Mouse (Mus musculus): ENCODE measurements around the gene Ddx20. TPM values are rescaled to one million over a fixed set of nuclear protein-coding genes. Genes with fewer than 3 reads are reported as not detected.
"Not testable (repeated sequence)": the region's sequence is repeated elsewhere in the genome, so short reads cannot be mapped to it uniquely, and the experiment has no call there.

Gene Ddx20
- polyA plus RNA-seq, 1 experiment from 2014 or later: 43.3 TPM

DNA sequence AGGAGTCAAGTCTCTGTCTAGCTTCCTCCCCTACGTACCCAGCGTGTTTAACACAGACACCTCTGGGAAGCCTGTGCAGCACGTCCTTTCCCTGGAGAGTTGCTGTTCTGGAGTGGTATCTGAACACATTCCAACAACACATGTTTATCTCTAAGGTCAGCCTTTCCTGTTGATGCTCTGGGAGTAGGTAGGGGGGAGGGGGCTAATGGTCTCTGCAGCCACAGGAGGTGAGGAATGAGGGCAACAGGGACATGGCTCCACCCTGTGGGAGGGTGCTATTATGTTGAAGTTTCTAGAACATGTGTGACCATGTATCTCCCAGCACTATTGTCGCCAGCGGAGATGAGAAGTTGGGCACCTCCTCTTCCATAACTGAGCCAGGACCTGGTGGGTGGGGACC lies 14.0 kb upstream of the Ddx20 start:
- no peaks in the 10 kb centered on the region for H3K36me3 ChIP-seq (ENCODE audit: control insufficient read depth, insufficient read depth, low read length)
- no peak overlapping the region for H3K4me2 ChIP-seq (ENCODE audit: low read depth)
- no peak overlapping the region for H3K9ac ChIP-seq (ENCODE audit: low read length)
- DNase-seq (ENCODE audit: low spot score) (no peak), ATAC-seq (ENCODE audit: insufficient read depth, low FRiP score, low TSS enrichment) (no peak)
- H3K9me3 ChIP-seq (ENCODE audit: control insufficient read depth, low read length): no peaks in the 10 kb centered on the region
- peaks cover 12% of the 10 kb centered on the region for H3K27me3 ChIP-seq (ENCODE audit: control insufficient read depth, insufficient read depth, low read length)
- H3K4me3 ChIP-seq (ENCODE audit: low read depth, low read length): no peak overlapping the region
- H3K4me1 ChIP-seq (ENCODE audit: control insufficient read depth, insufficient read depth, low read length): peaks cover 3% of the 10 kb centered on the region; the same call in 1 of the 2 replicates
- 63% methylated on average over 5 of the region's 5 CpGs for WGBS
- H3K27ac ChIP-seq (ENCODE audit: low read depth, low read length): no peak overlapping the region

GRCm38 (mm10) chr3:105700786-105701185 lies 13.4 kb upstream of the Ddx20 start:
- 50% methylated on average over 1 of the region's 1 CpGs for WGBS
- H3K4me2 ChIP-seq (ENCODE audit: low read depth); H3K9me3 ChIP-seq (ENCODE audit: control insufficient read depth, low read length); H3K4me1 ChIP-seq (ENCODE audit: control insufficient read depth, insufficient read depth, low read length); H3K9ac ChIP-seq (ENCODE audit: low read length); DNase-seq (ENCODE audit: low spot score); ATAC-seq (ENCODE audit: insufficient read depth, low FRiP score, low TSS enrichment); H3K27me3 ChIP-seq (ENCODE audit: control insufficient read depth, insufficient read depth, low read length); H3K27ac ChIP-seq (ENCODE audit: low read depth, low read length); H3K4me3 ChIP-seq (ENCODE audit: low read depth, low read length); H3K36me3 ChIP-seq (ENCODE audit: control insufficient read depth, insufficient read depth, low read length): not testable (repeated sequence)

- no peak for ATAC-seq (ENCODE audit: insufficient read depth, low FRiP score, low TSS enrichment)
- WGBS: 56% methylated on average over 3 of the region's 3 CpGs
- Histone ChIP-seq H3K4me3 (ENCODE audit: low read depth, low read length) (no peak overlapping the region), H3K27ac (ENCODE audit: low read depth, low read length) (no peak overlapping the region), H3K4me1 (ENCODE audit: control insufficient read depth, insufficient read depth, low read length) (0 out of 2 replicates have a peak, but pooled peaks cover 3% of the 10 kb centered on the region), H3K4me2 (ENCODE audit: low read depth) (no peak overlapping the region), H3K36me3 (ENCODE audit: control insufficient read depth, insufficient read depth, low read length) (no peaks in the 10 kb centered on the region), H3K9ac (ENCODE audit: low read length) (no peak overlapping the region), H3K27me3 (ENCODE audit: control insufficient read depth, insufficient read depth, low read length) (no peaks in the 10 kb centered on the region), H3K9me3 (ENCODE audit: control insufficient read depth, low read length) (no peaks in the 10 kb centered on the region)
- DNase-seq (ENCODE audit: low spot score): no peak
These were observed 12.0 kb upstream of the Ddx20 start for GRCm38 (mm10) chr3:105699241-105699933.

- Histone ChIP-seq H3K9ac (ENCODE audit: low read length) (no peak overlapping the region), H3K4me1 (ENCODE audit: control insufficient read depth, insufficient read depth, low read length) (0 out of 2 replicates have a peak, but pooled peaks cover 3% of the 10 kb centered on the region), H3K36me3 (ENCODE audit: control insufficient read depth, insufficient read depth, low read length) (no peaks in the 10 kb centered on the region), H3K4me2 (ENCODE audit: low read depth) (no peak overlapping the region), H3K27ac (ENCODE audit: low read depth, low read length) (no peak overlapping the region), H3K9me3 (ENCODE audit: control insufficient read depth, low read length) (no peaks in the 10 kb centered on the region), H3K27me3 (ENCODE audit: control insufficient read depth, insufficient read depth, low read length) (no peaks in the 10 kb centered on the region), H3K4me3 (ENCODE audit: low read depth, low read length) (no peak overlapping the region)
- DNase-seq (ENCODE audit: low spot score) (no peak), ATAC-seq (ENCODE audit: insufficient read depth, low FRiP score, low TSS enrichment) (no peak)
- WGBS: 87% methylated on average over 1 of the region's 1 CpGs
These were observed 10.9 kb upstream of the Ddx20 start for GRCm38 (mm10) chr3:105698311-105698710.

GRCm38 (mm10) chr3:105697148-105697441 lies 9.7 kb upstream of the Ddx20 start:
- no peak overlapping the region for H3K4me2 ChIP-seq (ENCODE audit: low read depth)

DNA sequence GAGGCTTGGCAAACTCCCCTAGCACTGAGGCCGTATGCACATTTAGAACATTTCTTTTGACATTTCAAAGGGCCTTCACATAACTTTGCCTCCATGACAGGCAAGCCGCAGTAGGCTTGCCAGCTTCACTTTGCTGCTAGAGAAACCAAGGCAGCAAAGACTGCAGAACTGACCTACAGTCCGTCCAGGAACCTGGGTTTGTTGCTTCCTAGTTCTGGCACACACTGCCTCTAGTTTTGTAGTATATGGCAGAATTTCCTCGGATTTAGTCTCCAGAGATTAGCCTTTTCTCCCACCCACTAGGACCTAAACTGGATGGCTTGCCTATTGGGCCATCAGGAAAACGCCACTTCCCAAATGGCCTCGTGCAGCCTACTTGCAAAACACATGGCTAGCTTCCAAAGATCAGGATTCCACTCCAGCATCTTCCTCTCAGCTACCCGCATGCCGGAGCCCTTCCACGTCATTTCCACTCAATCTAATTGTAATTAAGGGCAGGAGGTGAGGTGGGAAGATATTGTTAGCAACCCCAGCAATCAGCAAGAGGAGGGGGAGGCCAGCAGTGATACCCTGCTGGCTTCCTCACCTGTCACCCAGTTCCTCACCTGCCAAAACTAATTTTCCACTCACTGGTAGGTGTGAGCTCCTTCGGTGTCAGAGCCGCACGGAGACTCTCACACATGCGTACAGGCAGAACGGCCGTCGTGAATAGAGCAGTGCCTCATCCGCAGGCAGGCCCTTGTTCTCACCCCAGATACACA lies 9.2 kb upstream of the Ddx20 start:
- Histone ChIP-seq H3K4me2 (ENCODE audit: low read depth) (no peak overlapping the region), H3K9ac (ENCODE audit: low read length) (no peak overlapping the region), H3K27ac (ENCODE audit: low read depth, low read length) (no peak overlapping the region), H3K9me3 (ENCODE audit: control insufficient read depth, low read length) (no peaks in the 10 kb centered on the region), H3K36me3 (ENCODE audit: control insufficient read depth, insufficient read depth, low read length) (no peaks in the 10 kb centered on the region), H3K27me3 (ENCODE audit: control insufficient read depth, insufficient read depth, low read length) (no peaks in the 10 kb centered on the region), H3K4me1 (ENCODE audit: control insufficient read depth, insufficient read depth, low read length) (0 out of 2 replicates have a peak, but pooled peaks cover 3% of the 10 kb centered on the region), H3K4me3 (ENCODE audit: low read depth, low read length) (no peak overlapping the region)
- no peak for ATAC-seq (ENCODE audit: insufficient read depth, low FRiP score, low TSS enrichment)
- no peak for DNase-seq (ENCODE audit: low spot score)
- WGBS: 72% methylated on average over 17 of the region's 17 CpGs

More at GRCm38 (mm10) chr3:105697148-105697441, 9.7 kb upstream of the Ddx20 start:
- Histone ChIP-seq H3K4me3 (ENCODE audit: low read depth, low read length) (no peak overlapping the region), H3K9ac (ENCODE audit: low read length) (no peak overlapping the region), H3K27ac (ENCODE audit: low read depth, low read length) (no peak overlapping the region), H3K9me3 (ENCODE audit: control insufficient read depth, low read length) (no peaks in the 10 kb centered on the region), H3K27me3 (ENCODE audit: control insufficient read depth, insufficient read depth, low read length) (no peaks in the 10 kb centered on the region), H3K4me1 (ENCODE audit: control insufficient read depth, insufficient read depth, low read length) (0 out of 2 replicates have a peak, but pooled peaks cover 3% of the 10 kb centered on the region), H3K36me3 (ENCODE audit: control insufficient read depth, insufficient read depth, low read length) (no peaks in the 10 kb centered on the region)
- WGBS: 69% methylated on average over 5 of the region's 5 CpGs
- DNase-seq (ENCODE audit: low spot score): no peak
- ATAC-seq (ENCODE audit: insufficient read depth, low FRiP score, low TSS enrichment): no peak

DNA sequence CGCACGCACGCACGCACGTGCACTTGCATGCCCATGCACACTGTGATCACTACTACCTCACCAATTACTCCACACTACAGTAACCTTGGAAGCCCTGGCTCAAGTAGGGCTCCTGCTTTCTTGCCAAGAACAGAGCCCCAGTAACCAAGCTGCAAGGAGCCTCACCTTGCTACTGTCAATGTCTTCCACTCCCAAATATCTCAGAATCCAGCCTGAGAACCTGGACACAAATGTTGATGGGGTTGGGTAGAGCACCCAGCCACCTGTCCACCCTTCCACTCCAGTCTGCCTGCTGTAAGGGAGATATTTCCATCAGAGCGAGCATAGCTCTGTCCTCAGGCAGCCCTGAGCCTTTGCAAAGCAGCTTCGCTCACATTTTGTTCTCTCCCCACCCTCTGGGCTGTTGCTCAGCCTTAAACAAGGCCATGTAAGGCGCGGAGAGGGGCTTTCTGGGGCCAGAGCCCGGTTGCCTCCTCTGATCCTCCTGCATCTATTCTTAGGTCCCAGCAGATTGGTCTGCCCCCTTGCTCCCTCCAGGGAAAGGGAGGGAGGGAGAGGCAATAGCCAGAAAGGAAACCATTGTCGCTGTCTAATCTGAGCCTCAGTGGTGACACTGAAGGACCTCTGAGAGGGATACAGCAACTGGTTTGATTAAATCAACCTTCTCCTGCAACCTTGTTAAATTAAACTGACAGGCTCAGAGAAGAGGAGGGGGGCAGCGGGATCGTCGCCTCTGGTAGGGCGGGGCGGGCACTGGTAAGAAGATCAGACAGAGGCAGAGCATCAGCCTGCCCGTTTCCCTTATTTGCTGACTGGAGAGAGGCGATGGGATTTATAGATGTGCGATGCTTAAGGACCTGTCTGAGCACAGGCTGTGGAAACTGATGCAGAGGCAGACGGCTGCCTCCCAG lies 8.4 kb upstream of the Ddx20 start:
- DNase-seq (ENCODE audit: low spot score) (no peak), ATAC-seq (ENCODE audit: insufficient read depth, low FRiP score, low TSS enrichment) (no peak; the same call in 1 of the 2 replicates)
- no peaks in the 10 kb centered on the region for H3K9me3 ChIP-seq (ENCODE audit: control insufficient read depth, low read length)
- H3K36me3 ChIP-seq (ENCODE audit: control insufficient read depth, insufficient read depth, low read length): no peaks in the 10 kb centered on the region
- no peaks in the 10 kb centered on the region for H3K27me3 ChIP-seq (ENCODE audit: control insufficient read depth, insufficient read depth, low read length)
- no peak overlapping the region for H3K9ac ChIP-seq (ENCODE audit: low read length)
- 36% methylated on average over 19 of the region's 20 CpGs for WGBS
- H3K4me2 ChIP-seq (ENCODE audit: low read depth): peak overlapping the region; percentile 15; the same call in 1 of the 2 replicates
- no peak overlapping the region for H3K4me3 ChIP-seq (ENCODE audit: low read depth, low read length)
- H3K4me1 ChIP-seq (ENCODE audit: control insufficient read depth, insufficient read depth, low read length): 0 out of 2 replicates have a peak, but pooled peaks cover 3% of the 10 kb centered on the region
- no peak overlapping the region for H3K27ac ChIP-seq (ENCODE audit: low read depth, low read length)

- H3K27me3 ChIP-seq (ENCODE audit: control insufficient read depth, insufficient read depth, low read length): no peaks in the 10 kb centered on the region
- H3K36me3 ChIP-seq (ENCODE audit: control insufficient read depth, insufficient read depth, low read length): no peaks in the 10 kb centered on the region
- H3K27ac ChIP-seq (ENCODE audit: low read depth, low read length): no peak overlapping the region
- no peaks in the 10 kb centered on the region for H3K9me3 ChIP-seq (ENCODE audit: control insufficient read depth, low read length)
- 0 out of 2 replicates have a peak, but pooled peaks cover 3% of the 10 kb centered on the region for H3K4me1 ChIP-seq (ENCODE audit: control insufficient read depth, insufficient read depth, low read length)
- WGBS: 81% methylated on average over 14 of the region's 14 CpGs
- DNase-seq (ENCODE audit: low spot score) (no peak), ATAC-seq (ENCODE audit: insufficient read depth, low FRiP score, low TSS enrichment) (no peak)
- no peak overlapping the region for H3K9ac ChIP-seq (ENCODE audit: low read length)
- H3K4me2 ChIP-seq (ENCODE audit: low read depth): no peak overlapping the region
- no peak overlapping the region for H3K4me3 ChIP-seq (ENCODE audit: low read depth, low read length)
These were observed 6.1 kb upstream of the Ddx20 start for GRCm38 (mm10) chr3:105693327-105694080.

All from neural tube, embryonic 11.5 days (tissue).